Mouse (Mus musculus) stomach, embryonic 14.5 days (tissue): ENCODE results near the gene Dynlt1c. TPM values are rescaled to one million over a fixed set of nuclear protein-coding genes. Genes with fewer than 3 reads are reported as not detected.
"Not testable (repeated sequence)": the region's sequence is repeated elsewhere in the genome, so short reads cannot be mapped to it uniquely, and the experiment has no call there.

ENCODE experiments used
- ATAC-seq: fragments of 200-750 bp; cut with Nextera tagmentation; 2 replicates; pipeline ENCODE4 v1.8.0; 2017; ENCODE audit warnings: low read depth, moderate TSS enrichment; ENCODE audit not compliant: insufficient number of reproducible peaks, insufficient read depth, low FRiP score
- H3K27ac ChIP-seq: fragments of 300-500 bp; sonication (generic); 2 replicates; pipeline ENCODE4 v1.5.1; 2014; ENCODE audit warnings: mild to moderate bottlenecking, low read length, moderate library complexity, mixed read lengths
- H3K27me3 ChIP-seq: fragments of 300-500 bp; sonication (generic); 2 replicates; pipeline ENCODE4 v1.6.1; 2014; ENCODE audit warnings: low read length, control low read depth, mixed read lengths; ENCODE audit not compliant: control insufficient read depth, insufficient read depth
- H3K36me3 ChIP-seq: fragments of 300-500 bp; sonication (generic); 2 replicates; pipeline ENCODE4 v1.6.1; 2014; ENCODE audit warnings: mild to moderate bottlenecking, control low read depth, low read length, moderate library complexity, mixed read lengths; ENCODE audit not compliant: control insufficient read depth, insufficient read depth
- H3K4me1 ChIP-seq: fragments of 300-500 bp; sonication (generic); 2 replicates; pipeline ENCODE4 v1.6.1; 2014; ENCODE audit warnings: low read length, control low read depth, mixed read lengths; ENCODE audit not compliant: control insufficient read depth, insufficient read depth
- H3K4me2 ChIP-seq: fragments of 300-500 bp; sonication (generic); replicated peaks from 2 replicates; pipeline ENCODE4 v1.6.1; 2014; ENCODE audit warnings: low read depth, low read length, control low read depth
- H3K4me3 ChIP-seq: fragments of 300-500 bp; sonication (generic); 2 replicates; pipeline ENCODE4 v1.5.1; 2014; ENCODE audit warnings: low read depth, low read length, control low read depth
- H3K9ac ChIP-seq: fragments of 300-500 bp; sonication (generic); replicated peaks from 2 replicates; pipeline ENCODE4 v1.6.1; 2014; ENCODE audit warnings: low read depth, mild to moderate bottlenecking, control low read depth, low read length, moderate library complexity, mixed read lengths
- H3K9me3 ChIP-seq: fragments of 300-500 bp; sonication (generic); 2 replicates; pipeline ENCODE4 v1.6.1; 2016; ENCODE audit warnings: low read depth, low read length, control low read depth; ENCODE audit not compliant: control insufficient read depth
- WGBS: fragments of 180-500 bp; shearing (Covaris S2); extraction: QIAGEN DNeasy Blood & Tissue Kit; methylation state at CpG from one replicate; pipeline ENCODE4 v1.1.7; 2014; 5-methylcytosine and 5-hydroxymethylcytosine counted together
- polyA plus RNA-seq: library from polyadenylated mRNA; unstranded; fragments of >200 nt; fragmentation: Nextera tagmentation; extraction: Ambion mirVana; gene quantifications from 2 replicates; pipeline ENCODE4 v1.2.1, GENCODE M21; 2014

Gene Dynlt1c
- polyA plus RNA-seq, 1 experiment from 2014 or later, result 47.5 TPM

- not testable (repeated sequence) for H3K4me1 ChIP-seq, H3K9ac ChIP-seq, H3K9me3 ChIP-seq, H3K27me3 ChIP-seq, H3K4me3 ChIP-seq, H3K27ac ChIP-seq, H3K36me3 ChIP-seq, H3K4me2 ChIP-seq, ATAC-seq
- WGBS, result 67% methylated on average over 1 of the region's 1 CpGs
These were observed 3.9 kb downstream of the Dynlt1c start for GRCm38 (mm10) chr17:6605347-6605746.

- H3K4me2 ChIP-seq, ATAC-seq, H3K9ac ChIP-seq, H3K27me3 ChIP-seq, H3K4me1 ChIP-seq, H3K36me3 ChIP-seq, H3K4me3 ChIP-seq, H3K27ac ChIP-seq, H3K9me3 ChIP-seq: not testable (repeated sequence)
- WGBS, result 80% methylated on average over 11 of the region's 14 CpGs
These were observed 12.1 kb downstream of the Dynlt1c start for GRCm38 (mm10) chr17:6613524-6613923.

GRCm38 (mm10) chr17:6614316-6614715, 12.8 kb downstream of the Dynlt1c start:
- H3K27ac ChIP-seq, H3K27me3 ChIP-seq, H3K4me1 ChIP-seq, H3K36me3 ChIP-seq, H3K4me3 ChIP-seq, H3K4me2 ChIP-seq, H3K9ac ChIP-seq, ATAC-seq, H3K9me3 ChIP-seq: not testable (repeated sequence)
- 86% methylated on average over 4 of the region's 9 CpGs for WGBS

DNA sequence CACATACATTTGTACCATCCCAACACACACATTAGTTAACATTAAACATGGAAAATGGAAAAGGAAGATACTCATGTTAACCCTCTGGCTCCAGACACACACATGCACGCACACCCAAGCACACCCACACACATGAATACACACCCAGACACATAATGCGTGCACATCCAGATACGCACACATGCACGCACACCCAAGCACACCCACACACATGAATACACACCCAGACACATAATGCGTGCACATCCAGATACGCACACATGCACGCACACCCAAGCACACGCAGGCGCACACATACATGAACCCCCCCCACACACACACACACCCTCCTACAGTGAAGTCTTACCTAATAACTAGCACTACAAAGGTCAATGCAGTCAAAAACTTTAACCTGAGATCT, 15.3 kb downstream of the Dynlt1c start:
- not testable (repeated sequence) for H3K36me3 ChIP-seq, H3K4me1 ChIP-seq, H3K27me3 ChIP-seq, H3K9me3 ChIP-seq, H3K4me2 ChIP-seq, H3K4me3 ChIP-seq, ATAC-seq, H3K9ac ChIP-seq, H3K27ac ChIP-seq
- 96% methylated on average over 9 of the region's 9 CpGs for WGBS

- H3K9me3 ChIP-seq, ATAC-seq, H3K4me2 ChIP-seq, H3K9ac ChIP-seq, H3K4me1 ChIP-seq, H3K27me3 ChIP-seq, H3K36me3 ChIP-seq, H3K4me3 ChIP-seq, H3K27ac ChIP-seq: not testable (repeated sequence)
- WGBS, result 45% methylated on average over 7 of the region's 13 CpGs
These were observed 16.4 kb downstream of the Dynlt1c start for GRCm38 (mm10) chr17:6617689-6618400.

DNA sequence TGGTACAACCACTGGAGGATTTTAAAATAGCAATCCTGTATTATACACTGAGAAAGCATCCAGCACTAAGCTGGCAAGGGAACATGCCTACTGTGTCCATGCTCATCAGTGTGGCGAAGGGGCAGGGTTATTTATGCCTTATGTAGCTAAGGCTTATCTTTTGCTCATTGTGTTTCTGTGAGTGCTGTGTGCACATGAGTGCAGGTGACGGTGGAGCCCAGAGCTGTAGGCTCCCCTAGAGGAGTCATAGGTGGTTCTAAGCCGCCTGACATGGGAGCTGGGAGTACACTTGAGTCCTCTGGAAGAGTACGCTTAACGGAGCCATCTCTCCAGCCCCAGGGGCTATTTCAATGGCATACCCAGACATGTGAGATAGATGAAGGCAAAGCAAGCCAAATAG, 17.8 kb downstream of the Dynlt1c start:
- not testable (repeated sequence) for H3K9ac ChIP-seq, ATAC-seq, H3K4me3 ChIP-seq, H3K4me1 ChIP-seq, H3K9me3 ChIP-seq, H3K36me3 ChIP-seq, H3K27ac ChIP-seq, H3K27me3 ChIP-seq, H3K4me2 ChIP-seq
- 84% methylated on average over 5 of the region's 5 CpGs for WGBS

DNA sequence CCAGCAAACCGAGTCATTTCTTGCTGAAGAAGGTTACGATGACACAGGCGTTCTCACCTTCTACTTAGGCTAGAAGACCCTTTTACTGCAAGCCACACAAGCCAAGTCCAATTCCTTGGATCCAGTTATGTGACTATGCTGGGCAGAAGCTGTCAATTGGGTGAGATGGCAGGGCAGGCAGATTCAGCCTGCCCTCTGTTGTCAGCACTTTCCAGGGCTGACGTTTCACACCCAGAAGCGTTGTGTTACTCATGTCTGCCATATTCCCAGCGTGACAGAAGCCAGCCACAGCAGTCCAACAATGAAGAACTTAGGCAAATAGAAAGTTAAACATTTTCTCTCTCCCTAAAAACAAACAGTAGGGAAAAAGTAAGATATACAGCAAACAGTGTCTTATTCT, 18.6 kb downstream of the Dynlt1c start:
- H3K4me2 ChIP-seq, H3K4me3 ChIP-seq, H3K36me3 ChIP-seq, H3K9ac ChIP-seq, H3K27ac ChIP-seq, ATAC-seq, H3K27me3 ChIP-seq, H3K9me3 ChIP-seq, H3K4me1 ChIP-seq: not testable (repeated sequence)
- 66% methylated on average over 5 of the region's 6 CpGs for WGBS

DNA sequence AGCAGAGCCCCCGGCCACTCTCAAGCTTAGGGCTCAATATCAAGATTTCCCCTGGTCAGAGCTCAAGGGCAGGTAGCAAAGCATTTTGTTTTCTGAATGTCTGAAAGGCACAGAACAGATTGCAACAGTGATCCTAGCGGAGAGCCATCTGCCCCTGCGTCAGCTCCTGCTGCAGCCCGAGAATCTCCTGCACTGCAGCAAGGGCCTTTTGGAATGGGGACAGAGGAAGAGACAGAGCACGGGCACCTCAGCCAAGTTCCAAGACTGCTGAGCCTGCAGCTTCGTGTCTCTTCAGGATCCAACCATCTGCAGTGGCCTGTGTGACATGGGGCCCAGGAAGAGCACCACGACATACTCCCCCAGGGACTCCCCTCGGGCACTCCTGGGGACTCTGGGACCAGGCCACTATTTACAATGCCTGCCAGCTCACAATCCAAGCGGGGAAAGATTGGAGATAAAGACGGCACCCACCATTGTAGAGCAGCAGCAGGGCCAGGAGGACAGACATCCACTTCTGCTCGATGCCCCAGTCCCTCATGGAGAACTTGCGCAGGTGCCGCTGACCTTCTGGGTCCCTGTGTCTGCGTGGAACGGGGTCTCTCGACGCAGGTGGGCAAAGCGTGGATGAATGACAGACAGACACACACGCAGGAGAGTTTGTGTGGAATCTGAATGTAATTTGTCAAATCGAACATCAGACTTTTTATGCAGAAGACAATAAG, 19.4 kb downstream of the Dynlt1c start:
- H3K27me3 ChIP-seq, result not testable (repeated sequence)

GRCm38 (mm10) chr17:6621976-6622375, 20.5 kb downstream of the Dynlt1c start:
- H3K4me2 ChIP-seq, H3K36me3 ChIP-seq, H3K9ac ChIP-seq, H3K4me1 ChIP-seq, H3K27me3 ChIP-seq, ATAC-seq, H3K27ac ChIP-seq, H3K9me3 ChIP-seq, H3K4me3 ChIP-seq: not testable (repeated sequence)
- 72% methylated on average over 11 of the region's 12 CpGs for WGBS

More for the DNA sequence above, 19.4 kb downstream of the Dynlt1c start:
- not testable (repeated sequence) for H3K9me3 ChIP-seq, H3K9ac ChIP-seq, ATAC-seq, H3K4me3 ChIP-seq, H3K36me3 ChIP-seq, H3K27ac ChIP-seq, H3K4me2 ChIP-seq, H3K4me1 ChIP-seq
- whole genome bisulfite sequencing, result 79% methylated on average over 17 of the region's 20 CpGs
